Mouse (Mus musculus) E14TG2a.4 (cell line): ENCODE results near the gene Nap1l4.

Experiments used
- CTCF ChIP-seq: conservative IDR thresholded peaks from 2 replicates; pipeline ENCODE4 v1.5.1; 2014; ENCODE audit warnings: low read length
- NANOG ChIP-seq: IDR thresholded peaks from 2 replicates; pipeline ENCODE4 v1.6.1; 2014; ENCODE audit warnings: borderline replicate concordance, low read length, mixed read lengths

GRCm38 (mm10) chr7:143565015-143565647, 16.2 kb upstream of the Nap1l4 start:
- TF ChIP-seq CTCF (no peak), NANOG (no peak)
